Mouse (Mus musculus) myocyte (in vitro differentiated cells): ENCODE measurements around the gene Srpk2.

Experiments
- E2F4 ChIP-seq: IDR thresholded peaks from one replicate; pipeline ENCODE4 v1.6.1; 2011; ENCODE audit warnings: mild to moderate bottlenecking, control low read depth, moderate library complexity; ENCODE audit not compliant: insufficient read depth
- MAX ChIP-seq: IDR thresholded peaks from one replicate; pipeline ENCODE4 v1.6.1; 2011; ENCODE audit warnings: low read depth, mild to moderate bottlenecking, control low read depth
- MYOG ChIP-seq, 3 experiments: IDR thresholded peaks; one replicate each; pipeline ENCODE4 v1.6.1; 2011; ENCODE audit warnings: control low read depth in 2 of 3, low read depth in 2 of 3, mild to moderate bottlenecking in 2 of 3; ENCODE audit not compliant: insufficient read length in 2 of 3, control insufficient read depth in 1 of 3, insufficient read depth in 1 of 3
- POLR2A ChIP-seq: IDR thresholded peaks from one replicate; pipeline ENCODE4 v1.6.1; 2011; ENCODE audit warnings: low read depth, mild to moderate bottlenecking, control low read depth, moderate library complexity; ENCODE audit not compliant: insufficient read length
- POLR2AphosphoS2 ChIP-seq: IDR thresholded peaks from one replicate; pipeline ENCODE4 v1.6.1; 2011; ENCODE audit warnings: low read depth, control low read depth; ENCODE audit not compliant: insufficient read length
- USF1 ChIP-seq: IDR thresholded peaks from one replicate; pipeline ENCODE4 v1.6.1; 2011; ENCODE audit warnings: low read depth, mild to moderate bottlenecking, control low read depth, moderate library complexity

GRCm38 (mm10) chr5:23655030-23655429, 29.4 kb downstream of the Srpk2 start:
- no peak for TF ChIP-seq POLR2A
- no peak for TF ChIP-seq USF1
- no peak for TF ChIP-seq MAX
- no peak for TF ChIP-seq E2F4
- TF ChIP-seq MYOG (IDR thresholded peaks at IDR 0.05; ENCODE audit: control insufficient read depth in 1 of 3, insufficient read depth in 1 of 3, insufficient read length in 2 of 3, low read depth in 2 of 3), result no peak
- no peak for TF ChIP-seq POLR2AphosphoS2
